Mouse (Mus musculus): ENCODE data around the gene Plekhb1.

The Plekhb1 gene

GRCm38 (mm10) chr7:100654441-100654840 is 7.8 kb downstream of the Plekhb1 start:
- no peak for DNase-seq

- peak; percentile 37 for DNase-seq
These were observed 8.5 kb downstream of the Plekhb1 start for GRCm38 (mm10) chr7:100653480-100654266.

- no peak for DNase-seq
These were observed 11.2 kb downstream of the Plekhb1 start for GRCm38 (mm10) chr7:100651011-100651410.

GRCm38 (mm10) chr7:100650421-100650820 is 11.8 kb downstream of the Plekhb1 start:
- no peak for DNase-seq

GRCm38 (mm10) chr7:100649826-100650225 is 12.4 kb downstream of the Plekhb1 start:
- no peak for DNase-seq

- DNase-seq, result no peak
These were observed 13.1 kb downstream of the Plekhb1 start for GRCm38 (mm10) chr7:100649095-100649494.

- DNase-seq, result peak; percentile 71
These were observed 17.1 kb downstream of the Plekhb1 start for GRCm38 (mm10) chr7:100645147-100645546.

- DNase-seq, result no peak
These were observed 19.8 kb downstream of the Plekhb1 start for GRCm38 (mm10) chr7:100642413-100642812.

GRCm38 (mm10) chr7:100637657-100638056 is 24.6 kb downstream of the Plekhb1 start:
- no peak for DNase-seq

GRCm38 (mm10) chr7:100624538-100624937 is 37.7 kb downstream of the Plekhb1 start:
- DNase-seq, result no peak

GRCm38 (mm10) chr7:100622277-100622676 is 39.9 kb downstream of the Plekhb1 start:
- no peak for DNase-seq

- DNase-seq, result no peak
These were observed 45.9 kb downstream of the Plekhb1 start for GRCm38 (mm10) chr7:100616121-100616857.

GRCm38 (mm10) chr7:100608910-100609309 is 53.3 kb downstream of the Plekhb1 start:
- DNase-seq, result no peak

- peak; percentile 69 for DNase-seq
These were observed 54.0 kb downstream of the Plekhb1 start, which contains the start of gene Mrpl48 for GRCm38 (mm10) chr7:100608130-100608741. Mrpl48 (minus strand) TSS chr7:100608301.

GRCm38 (mm10) chr7:100607214-100608129 is 54.7 kb downstream of the Plekhb1 start, which contains the start of gene Rab6a:
Rab6a (plus strand) TSS chr7:100607410.
- DNase-seq, result peak; percentile 97

GRCm38 (mm10) chr7:100600211-100600610 is 62.0 kb downstream of the Plekhb1 start:
- no peak for DNase-seq

GRCm38 (mm10) chr7:100593349-100593748 is 68.9 kb downstream of the Plekhb1 start:
- DNase-seq, result no peak

Data from right cerebral cortex, postnatal 14 days (tissue).